Mouse (Mus musculus): ENCODE measurements around the gene Zc3h15.
"Not testable (repeated sequence)": the region's sequence is repeated elsewhere in the genome, so short reads cannot be mapped to it uniquely, and the experiment has no call there.

DNA sequence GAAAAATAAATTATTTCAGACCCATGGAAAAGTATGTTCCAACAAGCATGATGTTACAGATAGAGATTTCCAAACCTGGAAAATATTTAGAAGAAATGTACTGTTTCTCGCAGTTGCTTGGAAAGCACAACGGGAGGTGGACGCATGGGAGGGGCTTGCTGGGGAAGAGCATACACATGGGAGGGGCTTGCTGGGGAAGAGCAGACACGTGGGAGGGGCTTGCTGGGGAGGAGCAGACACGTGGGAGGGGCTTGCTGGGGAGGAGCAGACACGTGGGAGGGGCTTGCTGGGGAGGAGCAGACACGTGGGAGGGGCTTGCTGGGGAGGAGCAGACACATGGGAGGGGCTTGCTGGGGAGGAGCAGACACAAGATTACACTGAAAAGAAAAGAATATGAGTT lies 69.0 kb downstream of the Zc3h15 start:
- not testable (repeated sequence) for TF ChIP-seq POLR2A (IDR thresholded peaks at IDR 0.05; ENCODE audit: control insufficient read depth, low read depth, low read length); CTCF (IDR thresholded peaks at IDR 0.05; ENCODE audit: control insufficient read depth, insufficient read depth, insufficient replicate concordance, low read depth, low read length)

Data from testis, adult 2 months (tissue).